Mouse (Mus musculus) bone marrow, adult 2 months (tissue): ENCODE data around the gene Mosmo.

ENCODE experiments used
- CTCF ChIP-seq: fragments of 200-500 bp; IDR thresholded peaks from 2 replicates; pipeline ENCODE4 v1.5.1; 2011; ENCODE audit warnings: low read length, control low read depth; ENCODE audit not compliant: control insufficient read depth, insufficient read depth
- POLR2A ChIP-seq: fragments of 200-500 bp; IDR thresholded peaks from 2 replicates; pipeline ENCODE4 v1.6.1; 2011; ENCODE audit warnings: low read depth, mild to moderate bottlenecking, control low read depth, low read length, borderline replicate concordance; ENCODE audit not compliant: control insufficient read depth

DNA sequence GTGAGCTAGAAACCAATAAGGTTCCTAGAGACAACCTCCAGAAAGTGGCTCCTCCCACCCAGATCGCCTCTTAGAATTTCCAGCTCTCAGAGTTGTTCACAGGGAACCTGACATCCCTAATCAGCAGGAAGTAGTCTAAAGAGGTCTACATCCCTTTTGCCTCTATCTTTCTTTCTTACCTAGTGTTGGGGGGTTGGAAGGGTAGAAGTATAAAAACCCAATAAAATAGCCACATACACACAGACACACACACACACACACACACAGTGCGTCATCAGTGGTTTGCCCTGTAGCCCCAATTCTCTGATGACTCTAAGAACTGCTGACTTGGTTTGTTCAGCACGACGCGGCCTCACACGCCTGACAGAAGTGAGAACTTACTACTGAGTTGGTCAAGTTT is 22.2 kb downstream of the Mosmo start:
- TF ChIP-seq CTCF (no peak), POLR2A (no peak)
